Mouse (Mus musculus): ENCODE measurements around the gene Eif5a.
"Not testable (repeated sequence)": the region's sequence is repeated elsewhere in the genome, so short reads cannot be mapped to it uniquely, and the experiment has no call there.

Gene Eif5a

GRCm38 (mm10) chr11:69921114-69922011 lies at the start of gene Eif5a:
Eif5a (minus strand) TSS chr11:69921958.
- DNase-seq (ENCODE audit: inconsistent ontology term), result peak; percentile 100

DNA sequence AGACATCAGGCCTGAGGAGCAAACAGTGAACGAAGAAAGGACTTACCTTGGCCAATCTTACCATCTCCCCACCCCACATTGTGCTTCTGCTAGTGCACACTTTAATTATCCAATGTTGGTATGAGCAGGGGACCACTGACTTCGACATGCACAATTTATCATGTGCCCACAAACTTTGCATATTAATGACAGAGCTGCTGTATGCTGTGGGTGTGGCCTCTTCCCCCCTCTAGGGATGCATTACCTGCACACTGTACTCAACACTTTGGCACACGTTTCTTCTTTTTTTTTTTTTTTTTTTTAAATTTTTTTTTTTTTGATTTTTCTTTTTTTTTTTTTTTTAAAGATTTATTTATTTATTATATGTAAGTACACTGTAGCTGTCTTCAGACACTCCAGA lies 49.0 kb upstream of the Eif5a start:
- DNase-seq (ENCODE audit: inconsistent ontology term), result no peak

GRCm38 (mm10) chr11:69970222-69970621 lies 48.5 kb upstream of the Eif5a start:
- DNase-seq (ENCODE audit: inconsistent ontology term), result no peak

DNA sequence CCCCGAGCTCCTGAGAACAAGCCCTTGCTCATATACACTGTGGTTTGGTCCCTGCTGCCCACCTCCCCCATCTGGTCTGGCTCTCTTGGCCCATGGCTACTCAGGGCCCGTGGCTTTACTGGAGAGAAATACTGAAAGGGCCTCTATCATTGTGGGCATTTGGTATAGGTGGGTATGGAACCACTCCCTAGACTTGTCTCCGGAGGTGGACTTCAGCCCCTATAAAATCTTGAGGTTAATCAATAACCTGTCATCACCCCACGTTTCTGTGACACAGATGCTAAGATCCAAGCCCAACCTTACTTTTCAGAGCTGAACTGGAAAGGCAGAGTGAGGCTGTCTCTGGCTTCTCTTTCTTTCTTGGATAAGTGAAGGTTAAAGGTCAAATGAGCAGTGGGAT lies 47.0 kb upstream of the Eif5a start:
- DNase-seq (ENCODE audit: inconsistent ontology term), result no peak

GRCm38 (mm10) chr11:69966860-69967517 lies 45.2 kb upstream of the Eif5a start:
- DNase-seq (ENCODE audit: inconsistent ontology term), result no peak

DNA sequence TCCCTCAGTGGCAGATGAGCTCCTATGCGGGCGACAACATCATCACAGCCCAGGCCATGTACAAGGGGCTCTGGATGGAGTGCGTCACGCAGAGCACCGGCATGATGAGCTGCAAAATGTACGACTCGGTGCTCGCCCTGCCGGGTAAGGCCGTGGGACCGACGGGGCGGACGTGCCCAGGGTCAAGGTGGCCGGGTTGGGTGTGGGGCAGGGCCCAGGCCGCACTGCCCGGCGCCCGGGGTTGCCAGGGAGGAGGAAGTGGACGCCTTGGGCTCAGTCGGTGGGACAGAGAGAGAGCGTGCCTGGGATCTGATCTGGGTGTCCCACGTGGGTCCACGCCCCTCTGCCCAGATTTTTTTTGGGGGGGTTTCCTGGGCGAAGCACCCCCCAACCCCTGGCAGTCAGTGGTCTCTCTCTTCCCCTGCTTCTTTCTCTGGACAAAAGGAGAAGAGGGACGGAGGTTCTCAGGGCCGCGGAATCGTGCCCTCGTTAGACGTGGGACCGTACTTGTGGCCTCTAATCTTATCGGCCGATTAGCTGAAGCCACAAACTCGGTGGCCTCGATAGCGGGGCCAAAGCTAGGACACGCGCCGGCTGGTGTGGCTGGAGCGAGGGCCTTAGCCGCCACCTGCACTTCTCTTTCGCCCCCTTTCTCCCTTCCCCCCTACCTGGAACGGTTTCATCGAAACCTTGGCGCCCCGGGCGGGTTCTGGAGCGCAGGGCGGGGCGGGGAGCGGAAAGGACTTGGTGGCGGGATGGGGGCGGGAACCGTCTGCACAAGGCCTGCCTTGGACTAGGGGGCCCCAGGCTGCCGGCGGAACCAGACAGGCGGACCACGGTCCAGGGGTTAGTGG lies 44.5 kb upstream of the Eif5a start:
- DNase-seq (ENCODE audit: inconsistent ontology term), result peak; percentile 36

DNA sequence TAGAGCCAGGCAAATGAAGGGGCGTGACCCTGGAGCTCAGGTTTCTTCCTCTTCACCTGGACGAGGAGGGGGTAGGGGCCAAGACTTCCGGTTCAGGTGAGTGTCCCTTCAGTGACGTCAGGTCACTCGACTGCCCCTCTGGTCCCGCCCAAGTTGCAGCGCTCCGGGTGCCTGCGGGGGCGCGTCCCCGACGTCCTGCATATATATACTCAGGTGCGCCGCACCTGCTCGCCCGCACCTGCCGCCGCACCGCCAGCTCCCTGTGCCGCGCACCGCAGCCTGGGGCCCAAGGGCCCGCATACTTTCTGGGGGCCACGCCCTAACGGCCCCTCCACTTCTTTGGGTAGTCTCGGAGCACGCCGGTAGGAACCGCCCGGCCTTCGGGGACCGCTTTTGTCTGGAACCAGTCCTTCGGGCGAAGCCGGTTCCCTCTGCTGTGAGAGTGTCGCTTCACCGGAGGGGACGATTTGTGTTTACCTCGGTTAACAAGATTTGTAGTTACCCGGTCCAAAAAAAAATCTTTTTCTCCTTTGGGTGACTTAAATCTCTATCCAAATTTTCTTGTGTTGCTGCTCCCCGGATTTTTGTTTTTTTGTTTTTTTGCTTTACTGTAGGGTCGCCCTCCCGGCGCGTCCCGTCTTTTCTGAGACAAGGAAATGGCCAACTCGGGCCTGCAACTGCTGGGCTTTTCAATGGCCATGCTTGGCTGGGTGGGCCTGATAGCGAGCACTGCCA lies 43.7 kb upstream of the Eif5a start:
- DNase-seq (ENCODE audit: inconsistent ontology term), result no peak

GRCm38 (mm10) chr11:69964650-69965270 lies 43.0 kb upstream of the Eif5a start, which contains the start of gene Cldn7:
Cldn7 (plus strand) TSS chr11:69964779.
- no peak for DNase-seq (ENCODE audit: inconsistent ontology term)

DNA sequence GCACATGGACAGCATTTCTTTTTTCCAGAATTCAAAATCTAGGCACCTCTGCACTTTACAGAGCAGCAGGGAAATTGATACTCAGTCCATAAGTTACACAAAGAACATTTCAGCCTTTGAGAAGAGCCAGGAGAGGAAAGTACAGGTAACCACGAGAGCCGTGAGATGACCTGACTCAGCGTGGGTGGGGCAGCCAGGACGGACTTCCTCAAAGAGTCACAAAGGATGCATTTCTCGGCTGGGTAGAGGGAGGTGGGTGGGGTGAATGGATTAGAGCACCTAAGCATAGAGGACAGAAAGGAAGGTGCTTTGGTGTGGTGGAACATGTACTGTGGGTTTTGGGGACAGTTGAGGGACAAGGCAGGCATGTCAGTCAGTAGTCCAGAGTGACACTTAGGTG lies 40.1 kb upstream of the Eif5a start:
- no peak for DNase-seq (ENCODE audit: inconsistent ontology term)

- DNase-seq (ENCODE audit: inconsistent ontology term), result no peak
Observed at GRCm38 (mm10) chr11:69960616-69961015, 38.9 kb upstream of the Eif5a start.

GRCm38 (mm10) chr11:69956218-69956617 lies 34.5 kb upstream of the Eif5a start:
- no peak for DNase-seq (ENCODE audit: inconsistent ontology term)

- DNase-seq (ENCODE audit: inconsistent ontology term), result not testable (repeated sequence)
Observed at GRCm38 (mm10) chr11:69955618-69956017, 33.9 kb upstream of the Eif5a start.

- DNase-seq (ENCODE audit: inconsistent ontology term), result no peak
Observed at GRCm38 (mm10) chr11:69953267-69953915, 31.6 kb upstream of the Eif5a start.

DNA sequence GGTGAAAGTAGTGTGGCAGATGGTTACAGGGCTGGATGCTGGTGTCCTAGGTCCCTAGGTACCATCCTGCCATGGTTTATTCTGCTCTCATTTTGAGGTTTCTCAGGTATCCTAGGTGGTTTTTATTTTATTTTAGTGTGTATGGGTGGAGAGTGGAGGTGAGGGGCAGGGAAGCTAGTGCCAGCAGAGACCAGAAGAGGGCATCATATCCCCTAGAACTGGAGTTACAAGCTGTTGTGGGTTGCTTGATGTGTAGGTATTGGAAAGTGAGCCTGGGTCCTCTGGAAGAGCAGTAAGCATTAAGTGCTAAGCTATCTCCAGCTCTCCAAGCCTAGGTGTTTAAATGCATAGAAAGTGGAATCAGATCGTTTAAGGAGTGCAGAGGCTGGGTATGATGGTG lies 30.5 kb upstream of the Eif5a start:
- no peak for DNase-seq (ENCODE audit: inconsistent ontology term)

GRCm38 (mm10) chr11:69950807-69951459 lies 29.2 kb upstream of the Eif5a start:
- no peak for DNase-seq (ENCODE audit: inconsistent ontology term)

DNA sequence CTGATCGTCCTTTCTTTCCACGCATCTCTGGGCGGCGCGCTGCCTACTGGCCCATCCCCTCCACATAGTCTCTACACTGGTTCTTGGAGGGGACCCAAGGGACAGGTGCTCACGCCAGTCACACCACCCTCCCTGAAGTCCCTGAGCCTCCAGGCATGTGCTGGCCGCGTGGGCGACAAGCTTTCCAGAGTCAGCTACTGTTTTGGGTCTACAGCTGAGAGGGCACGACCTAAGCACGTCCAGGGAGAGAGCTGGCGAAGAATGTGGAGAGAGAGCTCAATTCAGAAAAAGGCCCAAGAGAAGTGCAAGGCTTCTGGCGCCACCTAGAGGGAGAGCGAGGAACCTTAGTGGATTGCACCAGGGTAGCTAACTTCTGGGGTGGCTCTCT lies 27.0 kb upstream of the Eif5a start:
- DNase-seq (ENCODE audit: inconsistent ontology term), result peak; percentile 83

DNA sequence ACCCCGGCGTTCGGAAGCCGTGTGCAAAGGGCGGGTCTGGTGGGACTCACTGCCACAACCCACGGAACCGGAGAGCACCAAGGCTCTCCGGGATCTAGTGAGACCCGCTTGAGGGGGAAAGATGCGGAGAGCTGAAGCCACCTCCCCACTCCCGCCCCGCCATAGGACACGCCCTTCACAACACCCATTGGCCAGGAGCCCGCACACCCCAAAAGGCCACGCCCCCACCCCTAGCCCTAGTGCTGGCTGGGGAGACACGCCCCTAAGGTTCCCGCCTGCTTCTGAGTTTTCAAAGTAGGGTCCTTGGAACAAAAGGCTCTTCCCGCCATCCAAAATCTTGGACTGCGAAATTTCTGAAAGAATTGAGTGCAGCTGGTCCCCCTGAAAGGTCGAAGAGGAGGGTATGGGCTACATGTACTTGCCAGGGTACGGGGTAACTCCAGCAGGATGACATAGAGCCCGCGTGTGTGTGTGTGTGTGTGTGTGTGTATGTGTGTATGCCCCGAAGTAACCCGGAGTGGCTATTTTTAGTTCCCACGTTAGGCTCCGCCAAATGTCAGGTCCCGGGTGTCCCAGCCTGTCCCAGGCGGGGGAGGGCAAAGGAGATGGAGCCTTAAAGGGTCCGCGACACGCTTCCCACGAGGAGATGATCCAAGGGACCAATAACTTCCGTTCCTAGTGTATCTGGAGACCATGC lies 26.5 kb upstream of the Eif5a start, which contains the start of gene Slc2a4:
Slc2a4 (minus strand) TSS at position 123 of the 697 bp plus-strand sequence.
- DNase-seq (ENCODE audit: inconsistent ontology term), result peak; percentile 94

GRCm38 (mm10) chr11:69947337-69948065 lies 25.7 kb upstream of the Eif5a start:
- DNase-seq (ENCODE audit: inconsistent ontology term), result no peak
